Mouse (Mus musculus): ENCODE data around the gene Tmem178b. TPM values are rescaled to one million over a fixed set of nuclear protein-coding genes. Genes with fewer than 3 reads are reported as not detected.

The Tmem178b gene
- polyA plus RNA-seq, 1 experiment, result 0.37 TPM

DNA sequence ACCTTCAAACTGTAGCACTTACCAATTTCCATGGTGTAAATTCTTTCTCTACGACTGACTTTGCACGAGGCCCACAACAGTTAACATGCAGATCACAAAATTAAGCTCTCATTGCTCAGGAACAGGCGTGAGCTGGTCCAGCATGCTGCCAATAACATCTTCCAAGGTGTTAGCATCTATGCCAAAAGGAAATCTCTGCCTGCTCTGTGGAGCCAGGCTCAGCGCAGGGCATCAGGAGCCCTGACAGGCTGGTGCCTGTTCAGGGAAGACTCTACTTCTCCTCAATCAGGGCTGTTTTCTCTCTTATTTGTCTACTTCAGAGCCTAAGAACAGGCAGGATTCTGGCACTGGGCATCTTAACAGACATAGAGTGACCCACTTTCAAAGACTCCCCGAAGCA, 80.9 kb downstream of the Tmem178b start:
- H3K4me3 ChIP-seq (replicated peaks; ENCODE audit: extremely low read depth, low read depth, low read length), result no peak overlapping the region
- TF ChIP-seq POLR2A (IDR thresholded peaks at IDR 0.05; ENCODE audit: borderline replicate concordance, extremely low read depth, low read depth, low read length), result no peak
- TF ChIP-seq CTCF (IDR thresholded peaks at IDR 0.05; ENCODE audit: insufficient read depth, low read length), result no peak
- WGBS, result 83% methylated on average over 5 of the region's 5 CpGs
- DNase-seq, result no peak
- no peaks in the 10 kb centered on the region for H3K4me1 ChIP-seq (ENCODE audit: control insufficient read depth, insufficient read depth, low read length)

DNA sequence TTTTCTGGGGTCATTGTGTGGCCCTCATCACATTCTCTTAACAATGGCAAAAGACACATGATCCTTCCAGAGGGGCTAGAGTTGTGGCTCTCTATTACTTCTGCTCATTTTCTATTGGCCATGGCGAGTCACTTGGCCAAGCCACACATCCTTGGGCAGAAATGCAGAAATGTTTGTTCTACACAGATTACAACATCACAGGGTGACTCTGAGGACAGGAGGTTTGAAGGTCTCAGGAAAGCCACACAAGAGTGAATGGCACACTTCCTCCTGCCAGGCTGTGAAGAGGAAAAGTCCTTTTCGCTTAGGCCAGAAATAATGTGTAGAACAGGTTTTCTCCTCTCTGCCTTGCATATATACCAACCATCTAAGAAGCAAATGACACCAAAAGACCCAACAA, 82.1 kb downstream of the Tmem178b start:
- DNase-seq, result no peak
- Histone ChIP-seq H3K4me1 (ENCODE audit: control insufficient read depth, insufficient read depth, low read length) (no peaks in the 10 kb centered on the region), H3K4me3 (replicated peaks; ENCODE audit: extremely low read depth, low read depth, low read length) (no peak overlapping the region)
- TF ChIP-seq CTCF (IDR thresholded peaks at IDR 0.05; ENCODE audit: insufficient read depth, low read length) (no peak), POLR2A (IDR thresholded peaks at IDR 0.05; ENCODE audit: borderline replicate concordance, extremely low read depth, low read depth, low read length) (no peak)
- WGBS, result 73% methylated on average over 2 of the region's 2 CpGs

DNA sequence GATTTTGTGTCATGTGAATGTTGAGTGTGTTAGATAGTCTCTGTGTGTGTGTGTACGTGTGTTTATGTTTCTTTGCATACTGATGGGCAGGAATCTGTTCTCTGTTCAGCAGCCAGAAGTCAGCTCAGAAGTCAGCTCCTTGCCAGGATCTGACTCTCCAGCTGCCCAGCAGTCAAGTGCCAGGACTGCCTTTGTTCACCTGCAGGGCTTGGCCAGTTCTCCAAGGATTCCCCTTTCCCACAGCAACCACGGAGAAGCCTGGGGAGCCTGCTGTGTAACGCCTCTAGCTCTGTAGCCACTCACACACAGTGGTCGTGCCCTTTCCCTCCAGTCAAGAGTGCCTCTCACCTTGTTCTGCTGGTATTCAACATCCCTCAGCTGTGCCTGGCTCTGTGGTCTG, 91.5 kb downstream of the Tmem178b start:
- no peak for DNase-seq
- H3K4me1 ChIP-seq (ENCODE audit: control insufficient read depth, insufficient read depth, low read length), result no peaks in the 10 kb centered on the region
- no peak for TF ChIP-seq POLR2A (IDR thresholded peaks at IDR 0.05; ENCODE audit: borderline replicate concordance, extremely low read depth, low read depth, low read length)
- no peak for TF ChIP-seq CTCF (IDR thresholded peaks at IDR 0.05; ENCODE audit: insufficient read depth, low read length)
- no peak overlapping the region for H3K4me3 ChIP-seq (replicated peaks; ENCODE audit: extremely low read depth, low read depth, low read length)
- WGBS, result 48% methylated on average over 4 of the region's 4 CpGs

DNA sequence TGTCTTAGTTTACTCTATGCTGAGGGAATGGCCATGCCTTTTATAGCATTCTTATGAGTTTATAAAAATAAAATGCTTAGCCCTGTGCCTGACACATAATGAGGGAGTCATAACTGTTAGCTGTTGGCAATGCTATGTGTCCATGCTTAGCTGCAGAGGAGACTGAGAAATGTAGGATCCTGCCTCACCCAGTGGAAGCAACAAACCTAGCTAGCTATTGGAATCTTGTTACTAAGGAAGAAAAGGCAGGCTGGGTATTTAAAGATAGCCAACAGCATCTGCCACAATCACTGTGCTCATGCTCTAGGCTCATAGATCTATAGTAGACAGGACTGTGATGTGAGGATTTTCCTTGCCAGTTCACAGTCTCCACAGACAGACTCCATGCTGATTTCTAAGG, 97.2 kb downstream of the Tmem178b start:
- H3K4me1 ChIP-seq (ENCODE audit: control insufficient read depth, insufficient read depth, low read length), result no peaks in the 10 kb centered on the region
- no peak overlapping the region for H3K4me3 ChIP-seq (replicated peaks; ENCODE audit: extremely low read depth, low read depth, low read length)
- no peak for DNase-seq
- TF ChIP-seq POLR2A (IDR thresholded peaks at IDR 0.05; ENCODE audit: borderline replicate concordance, extremely low read depth, low read depth, low read length), result no peak
- no peak for TF ChIP-seq CTCF (IDR thresholded peaks at IDR 0.05; ENCODE audit: insufficient read depth, low read length)

DNA sequence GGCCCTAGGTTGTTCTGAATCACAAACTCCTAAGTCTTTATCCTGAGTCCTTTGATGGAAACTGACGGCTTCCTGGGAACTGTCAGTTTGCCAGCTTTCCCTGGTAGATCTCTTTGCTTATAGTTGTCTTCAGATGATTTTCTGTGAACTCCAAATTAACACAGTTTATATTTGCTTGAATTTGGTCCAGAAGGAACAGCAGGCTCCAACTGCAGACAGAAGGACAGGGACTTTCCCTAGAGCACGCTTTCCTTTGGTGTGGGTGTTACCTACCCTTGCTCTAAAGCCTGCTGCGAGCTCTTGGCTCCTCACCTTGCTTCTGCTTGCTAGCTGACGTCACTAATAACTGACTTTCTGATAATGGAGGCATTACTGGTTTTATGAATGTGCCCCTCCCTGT, 105.9 kb downstream of the Tmem178b start:
- no peaks in the 10 kb centered on the region for H3K4me1 ChIP-seq (ENCODE audit: control insufficient read depth, insufficient read depth, low read length)
- H3K4me3 ChIP-seq (replicated peaks; ENCODE audit: extremely low read depth, low read depth, low read length), result no peak overlapping the region
- 68% methylated on average over 4 of the region's 4 CpGs for WGBS
- no peak for DNase-seq
- TF ChIP-seq CTCF (IDR thresholded peaks at IDR 0.05; ENCODE audit: insufficient read depth, low read length) (no peak), POLR2A (IDR thresholded peaks at IDR 0.05; ENCODE audit: borderline replicate concordance, extremely low read depth, low read depth, low read length) (no peak)

DNA sequence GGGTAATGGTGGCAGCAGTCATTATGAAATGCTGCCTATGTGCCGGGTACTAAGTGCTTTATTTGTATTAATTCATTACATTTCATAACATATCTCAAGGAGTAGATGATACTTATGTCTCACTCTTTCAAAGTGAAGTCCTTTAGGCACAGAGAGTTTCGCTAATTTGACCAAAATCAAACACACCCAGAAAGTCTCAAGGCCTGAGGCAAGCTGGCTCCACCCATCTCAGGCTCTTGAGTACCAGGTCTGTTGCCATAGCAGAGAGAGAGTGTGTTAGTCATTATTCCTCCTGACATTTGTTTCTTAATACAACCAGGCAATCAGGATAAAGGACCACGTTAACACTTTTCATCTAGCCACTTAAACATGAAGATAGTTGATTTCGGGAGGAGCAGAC, 117.7 kb downstream of the Tmem178b start:
- Histone ChIP-seq H3K4me1 (ENCODE audit: control insufficient read depth, insufficient read depth, low read length) (no peaks in the 10 kb centered on the region), H3K4me3 (replicated peaks; ENCODE audit: extremely low read depth, low read depth, low read length) (no peak overlapping the region)
- TF ChIP-seq POLR2A (IDR thresholded peaks at IDR 0.05; ENCODE audit: borderline replicate concordance, extremely low read depth, low read depth, low read length), result no peak
- TF ChIP-seq CTCF (IDR thresholded peaks at IDR 0.05; ENCODE audit: insufficient read depth, low read length), result no peak
- DNase-seq, result no peak
- WGBS, result 51% methylated on average over 4 of the region's 4 CpGs

DNA sequence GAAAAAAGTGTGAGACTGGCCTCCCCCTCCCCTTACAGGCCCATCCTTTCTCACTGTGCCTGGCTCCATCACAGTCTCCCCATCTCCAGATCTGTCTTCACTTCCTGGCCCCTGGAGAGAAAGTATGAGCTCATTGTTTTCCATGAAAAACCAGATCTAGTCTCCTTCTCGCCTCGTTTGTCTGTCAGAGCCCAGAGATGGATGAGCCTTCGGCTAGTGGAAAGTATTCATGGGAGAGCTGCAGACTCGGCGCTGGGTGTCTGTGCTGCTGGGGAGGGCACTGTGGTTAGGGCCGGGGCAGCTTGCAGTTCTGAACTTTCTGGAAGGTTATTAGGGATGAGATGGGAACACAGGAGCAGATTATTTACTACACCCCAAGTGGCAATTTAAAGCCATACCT, 118.9 kb downstream of the Tmem178b start:
- 41% methylated on average over 6 of the region's 6 CpGs for WGBS
- no peak overlapping the region for H3K4me3 ChIP-seq (replicated peaks; ENCODE audit: extremely low read depth, low read depth, low read length)
- H3K4me1 ChIP-seq (ENCODE audit: control insufficient read depth, insufficient read depth, low read length), result no peaks in the 10 kb centered on the region
- TF ChIP-seq CTCF (IDR thresholded peaks at IDR 0.05; ENCODE audit: insufficient read depth, low read length) (no peak), POLR2A (IDR thresholded peaks at IDR 0.05; ENCODE audit: borderline replicate concordance, extremely low read depth, low read depth, low read length) (no peak)
- DNase-seq, result no peak

DNA sequence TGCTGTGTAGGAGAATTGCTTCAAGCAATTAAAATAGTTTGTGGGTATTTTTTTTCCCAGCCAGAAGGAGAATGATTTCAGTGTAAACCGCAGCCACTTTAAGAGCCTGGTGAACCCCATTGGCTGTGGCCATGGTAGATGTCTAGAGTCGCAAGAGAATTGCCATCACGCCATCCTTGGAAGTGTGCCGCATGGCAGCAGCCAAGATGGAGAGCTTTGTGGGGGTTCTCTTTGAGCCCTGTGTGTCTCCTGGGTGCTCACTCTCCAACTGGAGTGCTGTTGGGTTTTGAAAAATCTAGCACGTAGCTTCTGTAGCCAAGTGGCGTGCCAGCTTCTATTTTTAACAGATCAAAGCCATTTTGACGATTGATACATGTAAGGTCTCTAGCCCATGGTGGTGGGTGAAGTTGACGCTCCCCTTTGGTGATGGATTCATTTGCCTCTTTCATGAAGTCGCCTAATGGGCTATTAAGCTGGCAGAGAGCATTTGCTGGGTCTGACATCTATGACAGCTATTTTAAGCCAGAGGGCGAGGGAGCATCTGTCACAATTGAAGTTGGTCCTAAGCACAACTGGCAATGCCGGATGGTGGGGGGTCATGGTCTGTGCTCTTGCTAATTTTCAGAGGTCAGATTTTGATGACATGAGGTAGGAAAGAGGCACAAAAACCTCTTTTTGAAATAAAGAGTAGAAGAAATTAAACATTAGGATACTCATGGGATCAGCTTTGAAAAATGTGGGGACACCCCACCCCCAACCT, 133.1 kb downstream of the Tmem178b start:
- Histone ChIP-seq H3K4me1 (ENCODE audit: control insufficient read depth, insufficient read depth, low read length) (no peaks in the 10 kb centered on the region), H3K4me3 (replicated peaks; ENCODE audit: extremely low read depth, low read depth, low read length) (no peak overlapping the region)
- TF ChIP-seq CTCF (IDR thresholded peaks at IDR 0.05; ENCODE audit: insufficient read depth, low read length) (no peak), POLR2A (IDR thresholded peaks at IDR 0.05; ENCODE audit: borderline replicate concordance, extremely low read depth, low read depth, low read length) (no peak)
- no peak for DNase-seq
- 77% methylated on average over 11 of the region's 11 CpGs for WGBS

DNA sequence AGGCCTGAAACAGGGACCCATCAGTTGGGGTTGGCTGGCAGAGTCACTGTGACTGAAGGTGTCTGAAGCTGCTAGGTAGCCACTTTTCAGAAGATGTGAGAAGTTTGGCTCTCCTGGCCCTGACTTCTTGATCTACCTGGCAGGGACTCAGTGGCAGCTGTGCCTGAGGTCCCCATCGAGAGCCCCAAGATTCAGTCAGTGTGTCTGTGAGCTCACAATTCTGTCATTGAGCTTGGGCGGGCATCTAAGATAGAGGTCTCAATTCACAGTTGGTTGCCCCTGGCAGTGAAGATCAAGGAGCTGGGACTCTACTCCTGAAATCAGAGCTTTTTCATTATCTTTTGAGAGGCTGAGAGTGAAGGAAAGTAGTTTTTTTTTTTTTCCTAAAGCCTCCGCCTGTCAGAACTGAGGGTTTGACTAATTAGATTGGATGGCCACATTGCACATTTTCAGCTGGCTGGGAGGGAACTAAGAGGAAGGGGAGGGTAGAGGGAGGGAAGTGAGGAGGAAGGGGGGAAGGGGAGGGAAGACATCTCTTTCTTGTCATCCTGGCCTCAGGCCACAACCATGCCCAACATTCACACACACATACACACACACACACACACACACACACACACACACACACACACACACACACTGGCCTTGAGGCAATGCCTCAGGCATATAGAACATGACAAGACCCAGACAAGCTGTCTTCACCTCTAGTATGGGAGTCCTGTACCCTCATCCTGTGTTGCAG, 135.3 kb downstream of the Tmem178b start:
- TF ChIP-seq CTCF (IDR thresholded peaks at IDR 0.05; ENCODE audit: insufficient read depth, low read length) (no peak), POLR2A (IDR thresholded peaks at IDR 0.05; ENCODE audit: borderline replicate concordance, extremely low read depth, low read depth, low read length) (no peak)
- H3K4me3 ChIP-seq (replicated peaks; ENCODE audit: extremely low read depth, low read depth, low read length), result no peak overlapping the region
- DNase-seq, result no peak
- no peaks in the 10 kb centered on the region for H3K4me1 ChIP-seq (ENCODE audit: control insufficient read depth, insufficient read depth, low read length)
- 58% methylated on average over 3 of the region's 3 CpGs for WGBS

DNA sequence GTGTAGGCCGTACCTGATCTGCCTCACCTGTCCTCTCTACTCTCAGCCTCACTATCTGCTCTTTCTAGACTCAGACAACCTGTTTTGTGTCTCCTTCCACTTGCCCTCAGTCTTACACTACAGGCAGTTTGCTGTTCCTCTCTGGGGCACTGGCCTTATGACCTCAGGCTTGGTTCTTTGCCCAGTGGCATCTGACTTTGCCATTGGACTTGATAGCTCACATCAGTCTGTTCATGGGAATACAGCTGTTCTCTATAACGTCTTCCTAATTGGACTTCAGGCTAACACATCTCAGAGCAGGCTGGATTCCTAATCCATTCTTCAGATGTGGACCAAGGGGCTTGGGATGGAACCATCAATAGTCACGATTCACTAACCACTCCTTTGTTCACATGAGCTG, 136.6 kb downstream of the Tmem178b start:
- WGBS, result 62% methylated on average over 3 of the region's 3 CpGs

More for the DNA sequence above, 136.6 kb downstream of the Tmem178b start:
- TF ChIP-seq CTCF (IDR thresholded peaks at IDR 0.05; ENCODE audit: insufficient read depth, low read length) (no peak), POLR2A (IDR thresholded peaks at IDR 0.05; ENCODE audit: borderline replicate concordance, extremely low read depth, low read depth, low read length) (no peak)
- DNase-seq, result no peak
- H3K4me3 ChIP-seq (replicated peaks; ENCODE audit: extremely low read depth, low read depth, low read length), result no peak overlapping the region
- no peaks in the 10 kb centered on the region for H3K4me1 ChIP-seq (ENCODE audit: control insufficient read depth, insufficient read depth, low read length)
